In the genomic region with DNA sequence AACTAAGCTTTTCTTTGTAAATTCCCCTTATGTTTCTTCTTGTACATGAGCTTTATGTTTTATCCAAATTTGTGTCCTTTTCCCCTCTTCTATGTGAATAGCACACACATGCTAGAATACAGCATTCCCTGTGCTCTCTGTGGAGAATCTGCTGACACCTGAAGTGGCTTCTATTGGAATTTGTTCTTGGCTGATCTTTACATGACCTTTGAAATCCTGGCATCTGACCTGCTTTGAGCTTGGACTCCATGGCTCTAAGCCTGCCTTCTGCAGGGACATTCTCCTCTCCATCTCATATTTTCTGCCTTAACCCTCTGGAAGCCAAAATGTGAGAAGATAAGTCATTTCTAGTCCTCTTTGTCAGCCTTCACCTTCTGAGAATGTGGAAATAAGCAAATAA, we compare ENCODE assay signal across 31 mouse cellular contexts.
DNase-seq lines count a peak whose midpoint lies in the region; ATAC-seq and TF ChIP-seq lines count a peak whose summit lies in the region.
"Had no signal": no experiment of that assay in that cellular context is flagged by ENCODE, and none has a peak within 500 bp of the region (broad histone marks: within the 10 kb centered on the region; RNA-seq: fewer than 3 reads in every experiment).

No protein-coding gene starts in this region.

- no peak for TF ChIP-seq CTCF in gastrocnemius, adult 2 months (IDR thresholded peaks at IDR 0.05)
- no peak for TF ChIP-seq CTCF in intestine, postnatal 0 days (IDR thresholded peaks at IDR 0.05; ENCODE audit: low read depth)

- ATAC-seq in intestine, postnatal 0 days: peak; percentile 75; the same call in 1 of the 2 replicates
- ATAC-seq in midbrain, embryonic 11.5 days (ENCODE audit: low FRiP score): no peak
- ATAC-seq: forebrain, postnatal 0 days; midbrain, embryonic 15.5 days had no signal

- H3K9ac ChIP-seq in intestine, postnatal 0 days (ENCODE audit: low read depth, low read length): no peak overlapping the region
- no peak overlapping the region for H3K9ac ChIP-seq in midbrain, embryonic 11.5 days (ENCODE audit: low read length)
- H3K9ac ChIP-seq: embryonic facial prominence, embryonic 15.5 days; forebrain, embryonic 12.5 days; forebrain, postnatal 0 days; heart, embryonic 15.5 days; hindbrain, embryonic 12.5 days; liver, embryonic 13.5 days; midbrain, embryonic 15.5 days had no signal

- H3K4me1 ChIP-seq in intestine, postnatal 0 days (replicated peaks; ENCODE audit: control insufficient read depth, insufficient read depth, low read length): no peaks in the 10 kb centered on the region
- no peaks in the 10 kb centered on the region for H3K4me1 ChIP-seq in midbrain, embryonic 11.5 days (ENCODE audit: control insufficient read depth, insufficient read depth, low read length)
- H3K4me1 ChIP-seq: embryonic facial prominence, embryonic 10.5 days; embryonic facial prominence, embryonic 15.5 days; forebrain, embryonic 12.5 days; heart, embryonic 10.5 days; heart, embryonic 15.5 days; hindbrain, embryonic 12.5 days; liver, embryonic 13.5 days; midbrain, embryonic 15.5 days had no signal

- DNase-seq in gastrocnemius, adult 18-20 months (ENCODE audit: low spot score): peak; percentile 7
- DNase-seq in gastrocnemius, adult 2 months: no peak
- DNase-seq in adipocyte (ENCODE audit: low spot score): peak; percentile 3
- DNase-seq in kidney, postnatal 14 days: peak; percentile 68
- DNase-seq in thymus, postnatal 25 days: no peak
- DNase-seq in frontal cortex, postnatal 36 days (ENCODE audit: low spot score in 2 of 2): no peak
- DNase-seq in midbrain, embryonic 11.5 days (ENCODE audit: low spot score, missing footprints): no peak
- DNase-seq: adrenal gland, adult 2 months; cerebellum, adult 11 months; cerebellum, adult 9-10 months; forebrain, postnatal 0 days; gastrocnemius, postnatal 25 days; heart, adult 11 months; heart, postnatal 36 days; layer of hippocampus, postnatal 36 days; left cerebral cortex, postnatal 4 days; liver, embryonic 13.5 days; lung, adult 2 months; lung, postnatal 10 days; thymus, adult 18-20 months; thymus, postnatal 36 days had no signal

- no peak overlapping the region for H3K4me2 ChIP-seq in intestine, postnatal 0 days (replicated peaks; ENCODE audit: low read depth)
- H3K4me2 ChIP-seq in midbrain, embryonic 11.5 days: no peak overlapping the region
- H3K4me2 ChIP-seq: embryonic facial prominence, embryonic 15.5 days; forebrain, embryonic 12.5 days; heart, embryonic 15.5 days; hindbrain, embryonic 12.5 days; liver, embryonic 13.5 days; midbrain, embryonic 15.5 days had no signal

- H3K27ac ChIP-seq in gastrocnemius, adult 2 months: no peak overlapping the region
- no peak overlapping the region for H3K27ac ChIP-seq in intestine, postnatal 0 days (ENCODE audit: low read depth, low read length)
- H3K27ac ChIP-seq in midbrain, embryonic 11.5 days (ENCODE audit: low read depth, low read length): no peak overlapping the region
- H3K27ac ChIP-seq: embryonic facial prominence, embryonic 10.5 days; embryonic facial prominence, embryonic 15.5 days; forebrain, embryonic 12.5 days; heart, embryonic 10.5 days; heart, embryonic 15.5 days; hindbrain, embryonic 12.5 days; liver, embryonic 13.5 days; macrophage; midbrain, embryonic 15.5 days; stomach, postnatal 0 days had no signal

- H3K36me3 ChIP-seq in intestine, postnatal 0 days (ENCODE audit: control insufficient read depth, insufficient read depth): no peaks in the 10 kb centered on the region
- H3K36me3 ChIP-seq in midbrain, embryonic 11.5 days (ENCODE audit: control insufficient read depth, insufficient read depth, low read length): no peaks in the 10 kb centered on the region
- H3K36me3 ChIP-seq: embryonic facial prominence, embryonic 10.5 days; embryonic facial prominence, embryonic 15.5 days; forebrain, embryonic 12.5 days; heart, embryonic 10.5 days; heart, embryonic 15.5 days; hindbrain, embryonic 12.5 days; liver, embryonic 13.5 days; midbrain, embryonic 15.5 days had no signal

- no peaks in the 10 kb centered on the region for H3K9me3 ChIP-seq in intestine, postnatal 0 days (ENCODE audit: control insufficient read depth)
- no peaks in the 10 kb centered on the region for H3K9me3 ChIP-seq in midbrain, embryonic 11.5 days (ENCODE audit: control insufficient read depth, low read length)
- H3K9me3 ChIP-seq: embryonic facial prominence, embryonic 10.5 days; embryonic facial prominence, embryonic 15.5 days; forebrain, embryonic 12.5 days; heart, embryonic 10.5 days; heart, embryonic 15.5 days; hindbrain, embryonic 12.5 days; liver, embryonic 13.5 days; midbrain, embryonic 15.5 days had no signal

- no peaks in the 10 kb centered on the region for H3K27me3 ChIP-seq in intestine, postnatal 0 days (replicated peaks; ENCODE audit: control insufficient read depth, insufficient read depth, low read length)
- no peaks in the 10 kb centered on the region for H3K27me3 ChIP-seq in midbrain, embryonic 11.5 days (ENCODE audit: control insufficient read depth, insufficient read depth, low read length)
- H3K27me3 ChIP-seq: embryonic facial prominence, embryonic 15.5 days; forebrain, embryonic 12.5 days; heart, embryonic 15.5 days; hindbrain, embryonic 12.5 days; liver, embryonic 13.5 days; midbrain, embryonic 15.5 days had no signal

- intact Hi-C loops in gastrocnemius, adult 2 months (cut with DNase I): no loop called here

- no peak overlapping the region for H3K4me3 ChIP-seq in gastrocnemius, adult 2 months
- H3K4me3 ChIP-seq in intestine, postnatal 0 days (ENCODE audit: low read depth, low read length): no peak overlapping the region
- H3K4me3 ChIP-seq in midbrain, embryonic 11.5 days (ENCODE audit: low read depth, low read length): no peak overlapping the region
- H3K4me3 ChIP-seq: embryonic facial prominence, embryonic 10.5 days; embryonic facial prominence, embryonic 15.5 days; forebrain, embryonic 12.5 days; heart, embryonic 10.5 days; heart, embryonic 15.5 days; hindbrain, embryonic 12.5 days; liver, embryonic 13.5 days; midbrain, embryonic 15.5 days had no signal

Comparison
In these comparisons a context has a peak if more than half of its experiments do, and no peak if none do; other contexts are left out.
1. DNase-seq: peak in gastrocnemius, adult 18-20 months (single experiment), adipocyte (single experiment) and kidney, postnatal 14 days (single experiment); none in gastrocnemius, adult 2 months (single experiment), thymus, postnatal 25 days (single experiment), frontal cortex, postnatal 36 days (0 of 2) and midbrain, embryonic 11.5 days (single experiment).